Mouse (Mus musculus): ENCODE data around the gene Olfr350. TPM values are rescaled to one million over a fixed set of nuclear protein-coding genes. Genes with fewer than 3 reads are reported as not detected.

The Olfr350 gene
- not detected for total RNA-seq (2021)

DNA sequence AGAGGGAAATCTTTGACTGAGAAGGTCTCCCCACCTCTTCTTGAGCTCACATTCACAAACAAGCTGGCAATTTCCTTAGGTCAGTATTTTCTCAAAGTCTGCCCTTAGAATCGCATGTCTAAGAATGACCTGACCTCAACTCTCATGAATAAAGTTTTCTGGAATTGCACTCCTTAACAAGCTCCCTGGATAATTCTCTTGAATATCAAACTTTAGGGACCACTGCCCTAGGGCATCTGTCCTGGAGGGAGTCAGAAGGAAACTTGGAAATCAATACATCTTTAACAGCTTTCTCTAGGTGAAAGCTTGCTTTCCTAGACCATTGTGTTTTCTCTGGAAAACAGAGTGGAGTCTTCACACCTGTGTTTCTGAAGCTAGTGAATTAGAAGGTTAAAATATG, at the start of gene Olfr350:
Gene Olfr350 (plus strand): TSS at position 301 of the 400 bp plus-strand sequence.
- no peak for DNase-seq (ENCODE audit: low spot score in 2 of 2)
- intact Hi-C loops (cut with DNase I), result no loop called here

- DNase-seq (ENCODE audit: low spot score in 2 of 2), result no peak
- intact Hi-C loops (cut with DNase I), result no loop called here
These were observed 29.2 kb upstream of the Olfr350 start, which contains the start of gene Olfr3 for GRCm38 (mm10) chr2:36816932-36817331. Gene Olfr3 (minus strand): TSS chr2:36817032.

GRCm38 (mm10) chr2:36862560-36862959, 16.4 kb downstream of the Olfr350 start, which contains the start of gene Olfr351:
Gene Olfr351 (minus strand): TSS chr2:36862660.
- intact Hi-C loops (cut with DNase I), result no loop called here
- no peak for DNase-seq (ENCODE audit: low spot score in 2 of 2)

- intact Hi-C loops (cut with DNase I), result no loop called here
- no peak for DNase-seq (ENCODE audit: low spot score in 2 of 2)
These were observed 22.1 kb downstream of the Olfr350 start, which contains the start of gene Olfr352 for GRCm38 (mm10) chr2:36868160-36868559. Gene Olfr352 (plus strand): TSS chr2:36868460.

- intact Hi-C loops (cut with DNase I), result no loop called here
These were observed 46.7 kb downstream of the Olfr350 start, which contains the start of gene Olfr353 for GRCm38 (mm10) chr2:36892836-36893235. Gene Olfr353 (minus strand): TSS chr2:36892936.

DNA sequence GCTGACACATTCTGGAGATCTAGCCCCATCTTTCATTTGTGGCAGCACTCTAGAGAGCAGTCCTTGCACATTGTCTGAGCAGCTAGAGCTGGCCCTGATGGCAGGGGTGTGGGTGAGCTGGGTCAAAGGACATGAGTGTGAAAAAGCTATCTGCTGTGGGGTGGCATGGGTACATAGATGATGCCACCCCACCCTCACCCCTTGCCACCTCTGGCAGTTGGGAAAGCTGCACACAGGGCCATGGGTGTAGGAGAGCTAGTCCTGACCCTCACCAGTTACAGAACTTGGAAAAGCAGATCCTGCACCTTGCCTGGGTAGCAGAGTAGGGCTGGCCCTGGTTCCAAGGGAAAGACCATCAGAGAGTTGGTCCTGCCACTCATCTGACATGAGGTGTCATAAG, 51.0 kb downstream of the Olfr350 start:
- no peak for DNase-seq (ENCODE audit: low spot score in 2 of 2)
- intact Hi-C loops (cut with DNase I), result no loop called here

More at GRCm38 (mm10) chr2:36892836-36893235, 46.7 kb downstream of the Olfr350 start, which contains the start of gene Olfr353:
- no peak for DNase-seq (ENCODE audit: low spot score in 2 of 2)

Other genes with a start within 250 kb of the Olfr350 start
- gene Olfr345, start 206.3 kb upstream of the Olfr350 start, total RNA-seq (2021), result not detected
- not detected for gene Olfr346, start 160.5 kb upstream of the Olfr350 start, total RNA-seq (2021)
- not detected for gene Olfr347, start 114.4 kb upstream of the Olfr350 start, total RNA-seq (2021)
- not detected for gene Olfr348, start 62.0 kb upstream of the Olfr350 start, total RNA-seq (2021)
- not detected for gene Olfr50, start 55.8 kb upstream of the Olfr350 start, total RNA-seq (2021)
- gene Olfr3, start 29.3 kb upstream of the Olfr350 start, total RNA-seq (2021), result not detected
- not detected for gene Olfr351, start 16.4 kb downstream of the Olfr350 start, total RNA-seq (2021)
- gene Olfr352, start 22.1 kb downstream of the Olfr350 start, total RNA-seq (2021), result not detected
- not detected for gene Olfr353, start 46.6 kb downstream of the Olfr350 start, total RNA-seq (2021)
- gene Olfr354, start 59.4 kb downstream of the Olfr350 start, total RNA-seq (2021), result not detected
- not detected for gene Olfr355, start 82.6 kb downstream of the Olfr350 start, total RNA-seq (2021)
- not detected for gene Olfr356, start 90.8 kb downstream of the Olfr350 start, total RNA-seq (2021)
- gene Olfr357, start 147.5 kb downstream of the Olfr350 start, total RNA-seq (2021), result not detected
- gene Olfr358, start 163.0 kb downstream of the Olfr350 start, total RNA-seq (2021), result not detected
- not detected for gene Olfr360, start 219.4 kb downstream of the Olfr350 start, total RNA-seq (2021)
- gene Olfr361, start 243.0 kb downstream of the Olfr350 start, total RNA-seq (2021), result not detected